Mouse (Mus musculus): ENCODE results near the gene Adra2c. TPM values are rescaled to one million over a fixed set of nuclear protein-coding genes. Genes with fewer than 3 reads are reported as not detected.

Adra2c gene
- polyA plus RNA-seq, 1 experiment: 0.12 TPM

DNA sequence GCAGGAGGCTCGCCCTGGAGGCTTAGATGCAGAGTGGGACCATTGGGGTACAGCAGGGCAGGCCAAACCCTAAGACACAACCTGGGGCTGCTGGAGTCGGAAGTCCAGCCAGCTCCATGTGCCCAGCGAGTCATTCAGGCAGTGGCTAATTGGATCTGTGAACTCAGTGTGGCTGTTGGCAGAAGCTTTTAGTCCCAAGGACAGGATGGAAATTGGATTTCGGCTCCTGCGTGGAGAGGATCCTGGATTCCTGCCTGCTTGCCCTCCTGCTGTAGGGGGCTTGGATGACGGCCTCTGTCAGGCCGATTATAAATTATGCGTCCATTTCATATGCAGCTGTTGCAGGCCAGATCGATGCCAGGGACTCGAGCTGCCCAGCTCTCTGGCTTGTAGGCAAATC lies 27.2 kb downstream of the Adra2c start:
- no peak overlapping the region for H3K4me3 ChIP-seq (ENCODE audit: control insufficient read depth, insufficient read depth, low read length)
- H3K27ac ChIP-seq (ENCODE audit: control insufficient read depth, insufficient read depth, low read length): no peak overlapping the region
- H3K27me3 ChIP-seq (ENCODE audit: control insufficient read depth, insufficient read depth, low read length): no peaks in the 10 kb centered on the region
- no peaks in the 10 kb centered on the region for H3K4me1 ChIP-seq (replicated peaks; ENCODE audit: control insufficient read depth, insufficient read depth, low read length)
- H3K36me3 ChIP-seq (ENCODE audit: control insufficient read depth, insufficient read depth, low read length): no peaks in the 10 kb centered on the region
- WGBS: 86% methylated on average over 10 of the region's 10 CpGs
- TF ChIP-seq CTCF (IDR thresholded peaks at IDR 0.05; ENCODE audit: borderline replicate concordance, control insufficient read depth, extremely low read depth, insufficient read depth, low read length, poor library complexity) (no peak), POLR2A (IDR thresholded peaks at IDR 0.05; ENCODE audit: control insufficient read depth, extremely low read depth, insufficient read depth, low read length, poor library complexity) (no peak)
- no peak for DNase-seq

DNA sequence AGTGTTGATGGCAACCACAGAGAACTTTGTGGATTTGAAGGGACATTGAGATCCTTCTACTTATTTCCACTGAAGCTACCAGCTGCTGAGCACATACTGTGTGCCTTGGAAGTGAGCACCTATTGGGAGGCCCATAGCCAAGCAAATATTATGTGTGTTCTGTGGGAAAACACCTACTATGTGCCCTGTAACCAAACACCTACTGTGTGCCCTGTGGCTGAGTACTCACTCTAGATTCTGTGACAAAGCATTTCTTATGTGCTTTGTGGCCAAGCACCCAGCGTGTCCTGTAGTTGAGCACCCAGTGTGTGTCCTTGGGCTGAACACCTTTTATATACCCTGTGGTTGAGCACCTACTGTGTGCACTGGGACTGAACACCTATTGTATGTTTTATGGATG lies 28.6 kb downstream of the Adra2c start:
- 97% methylated on average over 1 of the region's 1 CpGs for WGBS

DNA sequence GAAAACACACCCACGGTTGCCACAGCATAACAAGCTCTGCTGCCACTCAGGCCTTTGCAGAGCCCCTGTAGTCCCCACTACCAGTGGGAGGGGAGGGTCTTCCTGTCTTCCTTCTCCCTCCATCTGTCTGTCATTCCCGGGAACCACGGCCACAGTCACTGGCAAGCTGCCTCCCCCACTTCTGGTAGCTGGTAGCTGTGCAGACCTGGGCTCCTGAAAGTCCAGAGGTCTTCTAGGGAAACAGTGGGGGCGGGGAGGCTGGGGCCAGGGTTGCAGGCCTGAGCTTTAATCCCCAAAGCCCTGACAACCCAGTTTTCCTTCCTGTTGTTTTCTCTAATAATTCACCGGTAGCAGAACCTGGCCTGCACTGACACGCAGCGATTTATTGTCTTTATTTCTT lies 31.7 kb downstream of the Adra2c start:
- no peaks in the 10 kb centered on the region for H3K27me3 ChIP-seq (ENCODE audit: control insufficient read depth, insufficient read depth, low read length)
- TF ChIP-seq POLR2A (IDR thresholded peaks at IDR 0.05; ENCODE audit: control insufficient read depth, extremely low read depth, insufficient read depth, low read length, poor library complexity) (no peak), CTCF (IDR thresholded peaks at IDR 0.05; ENCODE audit: borderline replicate concordance, control insufficient read depth, extremely low read depth, insufficient read depth, low read length, poor library complexity) (no peak)
- no peaks in the 10 kb centered on the region for H3K4me1 ChIP-seq (replicated peaks; ENCODE audit: control insufficient read depth, insufficient read depth, low read length)
- DNase-seq: no peak
- H3K4me3 ChIP-seq (ENCODE audit: control insufficient read depth, insufficient read depth, low read length): no peak overlapping the region
- WGBS: 58% methylated on average over 7 of the region's 7 CpGs
- H3K27ac ChIP-seq (ENCODE audit: control insufficient read depth, insufficient read depth, low read length): no peak overlapping the region
- no peaks in the 10 kb centered on the region for H3K36me3 ChIP-seq (ENCODE audit: control insufficient read depth, insufficient read depth, low read length)

More for the DNA sequence above, 28.6 kb downstream of the Adra2c start:
- Histone ChIP-seq H3K27me3 (ENCODE audit: control insufficient read depth, insufficient read depth, low read length) (no peaks in the 10 kb centered on the region), H3K36me3 (ENCODE audit: control insufficient read depth, insufficient read depth, low read length) (no peaks in the 10 kb centered on the region), H3K4me3 (ENCODE audit: control insufficient read depth, insufficient read depth, low read length) (no peak overlapping the region), H3K27ac (ENCODE audit: control insufficient read depth, insufficient read depth, low read length) (no peak overlapping the region), H3K4me1 (replicated peaks; ENCODE audit: control insufficient read depth, insufficient read depth, low read length) (no peaks in the 10 kb centered on the region)
- no peak for DNase-seq
- TF ChIP-seq POLR2A (IDR thresholded peaks at IDR 0.05; ENCODE audit: control insufficient read depth, extremely low read depth, insufficient read depth, low read length, poor library complexity) (no peak), CTCF (IDR thresholded peaks at IDR 0.05; ENCODE audit: borderline replicate concordance, control insufficient read depth, extremely low read depth, insufficient read depth, low read length, poor library complexity) (no peak)

DNA sequence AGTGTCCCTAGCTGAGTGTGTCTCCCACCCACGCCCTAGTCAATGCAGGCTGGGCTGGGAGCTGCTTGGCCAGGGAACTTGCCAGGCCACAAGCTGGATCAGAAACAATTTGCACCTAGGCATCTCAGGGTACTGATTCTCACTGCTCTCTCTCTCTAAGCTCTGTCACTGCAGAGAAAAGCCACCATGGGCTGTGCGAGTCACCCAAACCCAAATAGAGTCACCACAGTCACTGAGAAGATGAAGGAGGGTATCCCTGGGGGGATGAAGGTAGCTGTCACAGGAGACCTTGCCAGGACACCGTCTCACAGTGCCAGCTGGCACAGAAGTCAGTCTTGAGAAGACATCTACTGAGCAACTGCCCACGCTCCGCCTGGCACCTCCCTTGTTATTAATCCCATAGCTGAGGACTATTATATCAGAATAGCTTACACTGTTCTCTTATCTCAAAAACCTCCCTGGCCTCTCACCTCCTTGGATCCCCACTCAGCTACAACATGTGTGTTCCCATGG lies 33.7 kb downstream of the Adra2c start:
- H3K36me3 ChIP-seq (ENCODE audit: control insufficient read depth, insufficient read depth, low read length): no peaks in the 10 kb centered on the region
- WGBS: 87% methylated on average over 5 of the region's 5 CpGs
- DNase-seq: no peak
- H3K4me1 ChIP-seq (replicated peaks; ENCODE audit: control insufficient read depth, insufficient read depth, low read length): no peaks in the 10 kb centered on the region
- no peak overlapping the region for H3K4me3 ChIP-seq (ENCODE audit: control insufficient read depth, insufficient read depth, low read length)
- no peaks in the 10 kb centered on the region for H3K27me3 ChIP-seq (ENCODE audit: control insufficient read depth, insufficient read depth, low read length)
- no peak overlapping the region for H3K27ac ChIP-seq (ENCODE audit: control insufficient read depth, insufficient read depth, low read length)
- TF ChIP-seq POLR2A (IDR thresholded peaks at IDR 0.05; ENCODE audit: control insufficient read depth, extremely low read depth, insufficient read depth, low read length, poor library complexity): no peak
- no peak for TF ChIP-seq CTCF (IDR thresholded peaks at IDR 0.05; ENCODE audit: borderline replicate concordance, control insufficient read depth, extremely low read depth, insufficient read depth, low read length, poor library complexity)

DNA sequence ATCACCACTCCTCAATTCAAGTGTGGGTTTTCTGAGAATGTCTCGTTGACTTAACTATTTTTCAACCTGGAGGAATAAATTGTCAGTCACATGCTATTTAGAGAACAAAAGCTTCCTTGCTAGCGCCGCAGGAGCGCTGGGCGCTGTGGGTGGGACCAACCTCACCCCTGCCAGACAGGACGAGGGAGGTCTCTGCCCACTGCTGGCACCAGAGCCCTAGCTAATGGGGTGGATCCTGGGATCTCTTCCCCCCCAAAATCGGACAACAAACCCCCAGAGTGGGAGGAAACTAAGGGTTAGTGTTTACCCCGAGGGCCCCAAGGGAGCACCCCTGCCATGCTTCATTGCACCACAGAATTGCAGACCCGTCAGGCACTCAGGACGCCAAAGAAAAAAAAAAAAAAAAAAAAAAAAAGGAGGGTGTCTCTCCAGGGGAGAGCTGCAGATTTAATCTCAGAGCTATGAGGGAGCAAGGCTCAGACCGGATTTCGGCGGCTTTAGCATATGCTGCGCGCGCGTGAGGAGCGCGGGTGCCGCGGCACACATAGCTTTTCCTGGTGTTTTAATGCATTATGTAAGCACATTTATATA lies 35.2 kb downstream of the Adra2c start:
- Histone ChIP-seq H3K27me3 (ENCODE audit: control insufficient read depth, insufficient read depth, low read length) (no peaks in the 10 kb centered on the region), H3K36me3 (ENCODE audit: control insufficient read depth, insufficient read depth, low read length) (no peaks in the 10 kb centered on the region), H3K4me1 (replicated peaks; ENCODE audit: control insufficient read depth, insufficient read depth, low read length) (no peaks in the 10 kb centered on the region), H3K4me3 (ENCODE audit: control insufficient read depth, insufficient read depth, low read length) (no peak overlapping the region), H3K27ac (ENCODE audit: control insufficient read depth, insufficient read depth, low read length) (no peak overlapping the region)
- no peak for TF ChIP-seq POLR2A (IDR thresholded peaks at IDR 0.05; ENCODE audit: control insufficient read depth, extremely low read depth, insufficient read depth, low read length, poor library complexity)
- no peak for DNase-seq
- 3% methylated on average over 21 of the region's 21 CpGs for WGBS

DNA sequence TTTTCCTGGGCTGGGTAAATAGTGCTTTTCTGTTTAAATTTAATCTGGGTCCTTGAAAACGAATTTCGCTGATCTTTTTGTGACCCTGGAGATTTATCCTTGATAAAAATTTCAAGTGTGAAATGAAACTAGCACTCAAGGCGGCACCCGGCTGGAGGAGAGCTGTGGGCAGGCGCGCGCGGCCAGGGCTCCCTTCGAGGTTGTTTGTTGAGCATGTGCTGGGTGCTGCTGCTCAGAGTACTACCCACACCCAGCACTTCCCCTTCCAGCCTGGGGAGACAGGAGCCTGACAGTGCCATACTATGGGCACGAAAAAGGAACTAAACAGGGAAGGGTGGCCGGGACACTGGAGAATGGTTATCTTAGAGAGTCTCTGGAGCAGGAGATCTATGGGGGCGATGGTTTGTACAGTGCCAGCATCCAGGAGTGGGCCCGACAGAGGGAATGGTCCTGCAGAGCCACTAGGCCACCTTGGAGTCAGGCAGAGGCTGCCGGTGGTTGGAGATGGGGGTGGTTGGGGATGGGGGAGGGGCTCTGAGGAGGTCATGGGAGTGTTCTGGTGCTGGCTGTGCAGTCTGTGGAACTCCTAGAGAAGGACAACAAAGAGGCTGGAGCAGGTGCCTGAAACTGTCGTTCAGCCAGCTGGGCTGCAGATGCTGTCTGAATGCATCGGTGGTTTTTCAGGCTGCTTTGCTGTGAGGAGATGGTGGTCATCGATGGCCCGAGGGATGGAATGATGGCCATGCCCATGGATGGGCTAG lies 35.9 kb downstream of the Adra2c start:
- no peak overlapping the region for H3K4me3 ChIP-seq (ENCODE audit: control insufficient read depth, insufficient read depth, low read length)
- 20% methylated on average over 18 of the region's 18 CpGs for WGBS
- H3K36me3 ChIP-seq (ENCODE audit: control insufficient read depth, insufficient read depth, low read length): no peaks in the 10 kb centered on the region
- DNase-seq: no peak
- no peak overlapping the region for H3K27ac ChIP-seq (ENCODE audit: control insufficient read depth, insufficient read depth, low read length)
- H3K27me3 ChIP-seq (ENCODE audit: control insufficient read depth, insufficient read depth, low read length): no peaks in the 10 kb centered on the region
- no peaks in the 10 kb centered on the region for H3K4me1 ChIP-seq (replicated peaks; ENCODE audit: control insufficient read depth, insufficient read depth, low read length)
- TF ChIP-seq CTCF (IDR thresholded peaks at IDR 0.05; ENCODE audit: borderline replicate concordance, control insufficient read depth, extremely low read depth, insufficient read depth, low read length, poor library complexity) (no peak), POLR2A (IDR thresholded peaks at IDR 0.05; ENCODE audit: control insufficient read depth, extremely low read depth, insufficient read depth, low read length, poor library complexity) (no peak)

Data from thymus, adult 2 months (tissue).